Mouse (Mus musculus): ENCODE measurements at regions not wholly inside any gene's neighbourhood (a gene's known extent, or its start where the extent isn't known, plus 50 kb on each side); places are given as distances from the start of the nearest gene placed in this dataset.

GRCm38 (mm10) chr7:34587239-34587638 is 69.3 kb downstream of the Kctd15 start:
- DNase-seq (ENCODE audit: low spot score): no peak

- no peak for DNase-seq (ENCODE audit: low spot score)
Measured at GRCm38 (mm10) chr7:34585312-34585865, 71.1 kb downstream of the Kctd15 start.

GRCm38 (mm10) chr7:34584870-34585269 is 71.7 kb downstream of the Kctd15 start:
- DNase-seq (ENCODE audit: low spot score): no peak

GRCm38 (mm10) chr7:34580866-34581265 is 75.7 kb downstream of the Kctd15 start:
- DNase-seq (ENCODE audit: low spot score): no peak

GRCm38 (mm10) chr7:34571295-34571694 is 85.2 kb downstream of the Kctd15 start:
- peak; percentile 23 for DNase-seq (ENCODE audit: low spot score)

- DNase-seq (ENCODE audit: low spot score): peak; percentile 65
Measured at GRCm38 (mm10) chr7:34570114-34571065, 86.1 kb downstream of the Kctd15 start.

- no peak for DNase-seq (ENCODE audit: low spot score)
Measured at GRCm38 (mm10) chr7:34569747-34570113, 86.8 kb downstream of the Kctd15 start.

GRCm38 (mm10) chr7:34567575-34567974 is 89.0 kb downstream of the Kctd15 start:
- no peak for DNase-seq (ENCODE audit: low spot score)

GRCm38 (mm10) chr7:34562160-34562559 is 94.4 kb downstream of the Kctd15 start:
- DNase-seq (ENCODE audit: low spot score): no peak

- DNase-seq (ENCODE audit: low spot score): no peak
Measured at GRCm38 (mm10) chr7:34558615-34559343, 97.8 kb downstream of the Kctd15 start.

- DNase-seq (ENCODE audit: low spot score): no peak
Measured at GRCm38 (mm10) chr7:34555196-34555595, 101.3 kb downstream of the Kctd15 start.

- DNase-seq (ENCODE audit: low spot score): no peak
Measured at GRCm38 (mm10) chr7:34546609-34547316, 109.8 kb downstream of the Kctd15 start.

GRCm38 (mm10) chr7:34545906-34546305 is 110.6 kb downstream of the Kctd15 start:
- no peak for DNase-seq (ENCODE audit: low spot score)

- no peak for DNase-seq (ENCODE audit: low spot score)
Measured at GRCm38 (mm10) chr7:34541906-34542305, 114.6 kb downstream of the Kctd15 start.

- no peak for DNase-seq (ENCODE audit: low spot score)
Measured at GRCm38 (mm10) chr7:34541000-34541399, 115.5 kb downstream of the Kctd15 start.

- DNase-seq (ENCODE audit: low spot score): no peak
Measured at GRCm38 (mm10) chr7:34539856-34540255, 116.7 kb downstream of the Kctd15 start.

- DNase-seq (ENCODE audit: low spot score): no peak
Measured at GRCm38 (mm10) chr7:34538310-34539055, 118.0 kb downstream of the Kctd15 start.

GRCm38 (mm10) chr7:34537122-34537521 is 119.4 kb downstream of the Kctd15 start:
- no peak for DNase-seq (ENCODE audit: low spot score)

- no peak for DNase-seq (ENCODE audit: low spot score)
Measured at GRCm38 (mm10) chr7:34534241-34534640, 122.3 kb downstream of the Kctd15 start.

- DNase-seq (ENCODE audit: low spot score): no peak
Measured at GRCm38 (mm10) chr7:34531639-34532038, 124.9 kb downstream of the Kctd15 start.

- DNase-seq (ENCODE audit: low spot score): no peak
Measured at GRCm38 (mm10) chr7:34507858-34508257, 114.7 kb upstream of the Lsm14a start.
